Mouse (Mus musculus) brain, embryonic 14.5 days (tissue): ENCODE results near the gene Matn1.

Source experiments
- CTCF ChIP-seq: fragments of 200-500 bp; IDR thresholded peaks from 2 replicates; pipeline ENCODE4 v1.5.1; 2012; ENCODE audit warnings: inconsistent platforms, mild to moderate bottlenecking, moderate library complexity, borderline replicate concordance; ENCODE audit not compliant: insufficient read depth, insufficient read length; ENCODE audit errors: extremely low read depth
- POLR2A ChIP-seq: fragments of 200-500 bp; IDR thresholded peaks from 2 replicates; pipeline ENCODE4 v1.6.1; 2012; ENCODE audit warnings: mild to moderate bottlenecking, inconsistent platforms, borderline replicate concordance; ENCODE audit not compliant: poor library complexity, insufficient read depth, insufficient read length, severe bottlenecking; ENCODE audit errors: extremely low read depth

- TF ChIP-seq POLR2A (no peak), CTCF (no peak)
Observed at GRCm38 (mm10) chr4:130913077-130913476, 31.1 kb upstream of the Matn1 start, which contains the start of gene Laptm5.
